Mouse (Mus musculus) adrenal gland, postnatal 4 days (tissue): ENCODE results near the gene Fxyd4. TPM values are rescaled to one million over a fixed set of nuclear protein-coding genes. Genes with fewer than 3 reads are reported as not detected.

ENCODE experiments used
- DNase-seq, 2 experiments: peaks; one replicate each; pipeline ENCODE4 v3.0.0; 2021 to 2022; ENCODE audit warnings: low spot score in 2 of 2, mixed read lengths in 2 of 2
- long read RNA-seq, 2 experiments: library from polyadenylated mRNA; stranded (forward); transcript quantifications; one replicate each; pipeline ENCODE4 v2.0.0; 2021
- total RNA-seq, 2 experiments: library from RNA; stranded (reverse); gene quantifications; 2 replicates each; pipeline ENCODE4 v1.2.3; 2021

The Fxyd4 gene
- 1 to 10 TPM in 1 of 2 experiments, not detected in 1; 5.6 TPM for total RNA-seq
- long read RNA-seq, experiment 1 = 0 reads
- long read RNA-seq, experiment 2 = 0 reads

- DNase-seq = no peak
Measured at GRCm38 (mm10) chr6:117937222-117937932, at the start of gene Fxyd4. Fxyd4 (minus strand) TSS chr6:117937692.

DNA sequence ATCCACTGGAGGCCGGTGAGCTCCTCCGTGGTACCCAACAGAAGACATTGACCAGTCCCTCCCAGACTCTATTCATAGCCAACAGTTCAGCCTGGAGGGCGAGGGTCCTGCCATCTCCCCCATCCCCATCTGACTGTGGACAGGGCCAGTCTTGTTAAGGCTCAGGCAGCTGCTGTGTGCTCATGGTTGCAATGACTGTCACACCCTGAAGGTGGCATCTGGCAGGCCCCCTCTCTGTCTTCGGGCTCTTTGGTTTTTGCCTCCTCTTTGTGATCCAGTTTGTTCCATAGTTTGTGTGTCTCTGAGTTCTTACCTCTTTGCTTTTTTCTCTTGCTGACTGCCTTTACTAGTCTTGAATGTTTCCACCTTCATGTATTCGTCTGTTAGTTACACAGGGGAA is 49.7 kb upstream of the Fxyd4 start:
- no peak for DNase-seq

- no peak for DNase-seq
Measured at GRCm38 (mm10) chr6:117966729-117967128, 29.2 kb upstream of the Fxyd4 start.

DNA sequence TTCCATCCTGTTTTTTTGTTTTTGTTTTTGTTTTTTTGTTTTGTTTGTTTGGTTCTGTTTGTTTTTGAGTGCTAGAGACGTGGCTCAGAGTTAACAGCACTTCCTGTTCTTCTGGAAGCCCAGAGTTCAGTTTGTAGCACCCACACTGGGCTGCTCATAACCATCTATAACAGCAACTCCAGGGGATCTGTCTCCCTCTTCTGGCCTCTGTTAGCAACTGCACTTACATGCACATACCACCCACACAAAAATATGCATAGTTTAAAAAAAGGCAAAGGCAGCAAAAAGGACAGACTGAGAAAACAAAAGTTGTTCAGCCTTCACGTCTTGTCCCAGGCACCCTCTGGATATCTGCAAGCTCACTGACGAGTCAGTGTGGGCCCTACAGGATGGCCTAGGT is 25.7 kb upstream of the Fxyd4 start:
- DNase-seq = no peak

- DNase-seq = no peak
Measured at GRCm38 (mm10) chr6:117956851-117957501, 19.5 kb upstream of the Fxyd4 start.

- no peak for DNase-seq
Measured at GRCm38 (mm10) chr6:117956161-117956560, 18.7 kb upstream of the Fxyd4 start.

- no peak for DNase-seq
Measured at GRCm38 (mm10) chr6:117952330-117952729, 14.8 kb upstream of the Fxyd4 start.

DNA sequence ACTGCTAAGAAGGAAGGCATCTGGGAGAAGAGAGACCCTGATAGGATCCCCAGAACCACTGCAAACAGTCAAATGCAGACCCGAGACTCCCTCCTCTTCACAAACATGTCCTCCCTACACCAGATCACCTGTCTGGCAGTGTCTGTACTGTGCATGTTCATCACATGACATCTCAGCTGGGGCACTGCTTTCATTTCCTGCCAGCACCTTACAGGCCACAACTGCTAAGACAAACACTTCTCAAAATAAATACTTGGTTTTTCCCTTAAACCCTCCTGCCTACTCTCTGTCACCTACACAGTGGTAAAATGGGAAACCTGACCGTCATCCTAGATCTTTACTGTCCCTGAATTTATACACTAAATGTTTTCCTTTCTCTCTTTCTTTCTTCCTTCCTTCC is 6.4 kb upstream of the Fxyd4 start:
- DNase-seq = no peak

DNA sequence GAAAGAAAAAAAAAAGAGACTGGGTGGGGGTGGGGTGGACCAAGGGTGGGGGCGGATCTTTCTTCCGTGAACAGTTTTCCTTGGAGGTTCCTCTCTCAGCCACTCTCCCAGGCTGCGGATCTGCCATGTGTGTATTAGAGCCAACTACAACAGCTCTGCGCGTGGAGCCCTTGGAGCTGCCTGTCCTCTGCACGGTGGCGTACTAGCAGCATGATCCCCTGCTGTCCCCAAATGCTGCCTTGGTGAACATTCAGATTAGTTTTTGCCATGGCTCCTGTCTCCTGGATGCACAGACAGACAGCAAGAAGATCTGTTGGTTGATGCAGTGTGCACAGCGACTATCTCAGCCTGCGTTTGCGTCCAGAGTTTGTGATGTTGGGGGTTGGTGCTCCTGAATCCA is 5.3 kb upstream of the Fxyd4 start:
- no peak for DNase-seq

GRCm38 (mm10) chr6:117938951-117939350 is 1.5 kb upstream of the Fxyd4 start:
- no peak for DNase-seq

DNA sequence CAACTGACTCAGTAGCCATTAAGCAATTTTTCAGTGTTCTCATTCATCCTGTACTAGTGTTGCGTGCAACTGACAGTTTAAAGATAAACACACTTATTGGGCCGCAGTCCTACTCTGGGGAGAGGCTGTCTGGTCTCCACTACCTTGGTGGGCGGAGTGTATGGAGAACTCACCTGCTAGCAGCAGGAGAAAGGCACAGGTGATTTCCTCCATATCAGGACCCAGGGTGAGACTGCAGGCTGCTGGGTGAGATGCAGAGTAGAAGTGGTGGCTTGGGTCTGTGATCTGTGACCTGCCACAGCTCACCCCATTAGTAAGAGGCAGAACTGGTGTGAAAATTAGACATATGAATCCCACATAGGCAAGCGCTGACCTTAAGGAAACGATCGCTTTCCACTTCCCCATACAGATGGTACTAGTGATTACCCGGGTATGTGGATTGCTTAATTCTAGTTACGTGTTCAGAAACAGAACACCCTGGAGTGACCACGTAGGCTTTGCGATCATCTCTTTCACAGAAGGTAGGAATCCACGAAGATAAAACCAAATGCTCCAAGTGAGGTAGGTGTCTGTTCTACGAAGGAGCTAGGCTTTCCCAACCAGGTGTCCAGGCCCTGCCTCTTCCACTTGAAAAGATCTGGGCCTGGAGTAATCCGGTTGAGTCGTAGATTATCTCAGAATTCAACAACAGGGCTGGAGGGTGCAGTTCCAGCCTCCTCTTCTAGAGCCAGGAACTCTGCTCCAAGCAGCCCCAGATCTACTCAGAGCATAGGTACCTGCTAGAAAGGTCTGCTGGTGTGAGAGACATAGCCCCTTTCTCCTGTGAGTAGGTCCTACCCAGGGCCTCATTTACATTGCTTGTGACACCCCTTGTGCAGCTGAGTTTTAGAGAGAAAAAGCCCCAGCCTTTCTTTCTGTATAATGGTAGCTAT is 1.5 kb downstream of the Fxyd4 start:
- DNase-seq = no peak

DNA sequence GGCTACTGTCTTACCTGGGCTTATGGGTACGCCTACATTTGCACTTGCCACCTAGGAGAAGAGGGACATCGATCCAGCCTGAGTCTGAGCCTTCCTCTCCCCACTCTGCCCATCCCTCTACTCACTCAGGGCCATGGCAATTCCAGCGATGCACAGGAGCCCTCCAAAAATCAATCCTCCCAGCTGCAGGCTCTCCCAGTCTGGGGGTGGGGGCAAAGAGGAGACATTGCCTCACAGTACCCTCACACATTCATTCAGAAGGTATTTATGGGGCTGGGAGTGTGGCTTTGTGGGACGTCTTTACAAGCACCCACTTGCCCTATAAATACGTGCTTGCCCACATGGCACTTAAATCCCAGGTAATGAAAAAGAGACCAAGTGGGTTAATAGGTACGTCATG is 3.2 kb downstream of the Fxyd4 start:
- DNase-seq = no peak

GRCm38 (mm10) chr6:117932325-117933051 is 5.0 kb downstream of the Fxyd4 start:
- DNase-seq = no peak

- no peak for DNase-seq
Measured at GRCm38 (mm10) chr6:117929945-117930655, 7.4 kb downstream of the Fxyd4 start.

DNA sequence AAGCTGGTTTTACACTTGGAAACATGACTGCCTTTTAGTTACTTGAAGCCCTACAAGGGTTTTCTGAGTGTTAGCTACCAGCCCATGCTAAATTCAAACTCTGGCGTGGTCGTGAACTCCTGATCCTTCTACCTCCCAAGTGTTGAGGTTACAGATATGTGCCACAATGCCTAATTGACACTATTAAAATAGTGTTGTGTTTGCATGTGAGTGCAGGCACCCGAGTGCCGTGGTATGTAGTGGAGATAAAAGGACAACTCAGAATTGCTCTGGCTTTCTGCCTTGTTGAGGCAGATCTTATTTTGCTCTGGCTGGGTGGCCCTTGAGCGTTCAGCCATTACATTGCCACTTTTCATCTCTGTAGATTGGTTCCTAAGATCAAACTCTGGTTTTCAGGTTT is 8.7 kb downstream of the Fxyd4 start:
- no peak for DNase-seq

- DNase-seq = no peak
Measured at GRCm38 (mm10) chr6:117927955-117928354, 9.5 kb downstream of the Fxyd4 start.

DNA sequence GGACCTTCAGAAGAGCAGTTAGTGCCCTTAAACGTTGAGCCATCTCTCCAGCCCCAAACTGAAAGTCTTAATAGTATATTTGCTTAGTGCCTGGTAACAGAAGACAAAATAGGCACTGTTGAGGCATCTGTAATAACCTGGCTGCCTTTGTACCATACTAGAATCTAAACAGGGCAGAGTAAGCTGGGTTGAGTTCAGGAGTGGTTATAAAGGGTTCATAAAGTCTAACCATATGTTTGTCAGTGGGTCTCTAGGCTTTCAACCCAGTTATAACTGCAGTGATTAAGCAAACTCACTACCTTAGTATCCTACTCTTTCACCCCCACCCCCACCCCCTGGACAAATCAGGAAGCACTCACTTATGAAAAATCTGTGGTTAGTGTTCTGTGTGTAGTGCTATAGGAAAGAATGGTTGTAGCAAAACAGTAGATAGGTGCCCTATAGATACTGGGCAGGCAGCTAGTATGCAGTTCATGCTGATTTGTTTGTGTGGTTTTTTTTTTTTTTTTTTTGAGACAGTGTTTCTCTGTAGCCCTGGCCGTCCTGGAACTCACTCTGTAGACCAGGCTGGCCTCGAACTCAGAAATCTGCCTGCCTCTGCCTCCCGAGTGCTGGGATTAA is 10.5 kb downstream of the Fxyd4 start:
- no peak for DNase-seq

DNA sequence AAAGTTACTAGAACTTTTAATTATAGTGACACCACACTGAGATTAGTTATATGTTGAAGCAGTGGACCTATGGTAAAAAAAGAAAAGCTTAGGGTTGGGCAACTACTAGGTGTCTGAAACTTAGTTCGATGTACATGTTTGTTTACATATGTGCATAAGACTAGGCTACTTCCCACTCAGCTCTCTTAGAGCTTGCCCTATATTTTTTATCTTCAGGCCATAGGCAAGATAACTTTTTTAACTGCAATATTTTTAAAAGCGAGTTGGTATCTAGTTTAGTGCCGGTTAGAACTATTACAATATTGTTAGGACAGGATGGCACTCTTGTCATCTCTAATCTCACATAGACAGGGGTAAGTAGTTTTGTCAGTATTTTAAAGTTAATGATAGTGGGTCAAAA is 15.5 kb downstream of the Fxyd4 start:
- no peak for DNase-seq

DNA sequence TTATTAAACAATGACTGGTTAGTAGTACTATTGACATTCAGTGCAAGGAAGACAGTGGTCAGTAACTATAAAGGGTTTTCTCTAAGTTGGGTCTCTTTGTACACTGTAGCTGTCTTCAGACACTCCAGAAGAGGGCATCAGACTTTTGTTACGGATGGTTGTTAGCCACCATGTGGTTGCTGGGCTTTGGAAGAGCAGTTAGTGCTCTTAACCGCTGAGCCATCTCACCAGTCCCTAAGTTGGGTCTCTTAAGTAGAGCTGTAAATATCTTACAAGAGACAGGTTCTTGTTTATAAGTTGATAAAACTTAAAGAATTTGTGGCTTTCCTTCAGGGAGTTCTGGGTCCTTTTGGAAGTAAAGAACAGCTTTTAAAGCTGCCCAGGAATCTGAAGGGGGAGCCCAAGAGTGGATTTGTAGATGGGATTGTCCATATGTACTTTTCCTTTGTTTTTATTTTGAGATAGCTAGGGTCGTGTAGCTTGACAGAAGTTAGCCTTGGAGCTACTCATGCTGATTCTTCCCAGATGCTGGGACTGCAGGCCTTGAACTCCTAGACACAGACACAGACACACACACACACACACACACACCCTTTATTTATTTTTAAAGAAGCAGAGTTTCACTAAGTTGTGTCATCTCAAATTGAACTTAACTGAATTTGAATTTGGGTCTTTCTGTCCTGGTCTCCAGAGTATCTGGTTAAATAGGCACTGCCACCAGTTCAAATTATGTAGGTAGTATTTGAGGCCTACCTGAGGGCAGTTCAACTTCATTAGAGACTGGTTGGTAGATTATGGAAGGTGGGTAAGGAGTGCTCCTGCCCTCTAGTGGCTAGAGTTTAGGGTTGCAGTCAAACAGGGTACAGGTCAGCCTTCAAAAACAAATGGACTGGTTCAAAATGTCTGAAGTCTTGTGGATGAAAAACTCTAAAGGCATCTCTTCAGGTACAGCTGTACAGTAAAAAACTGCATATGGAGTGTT is 16.5 kb downstream of the Fxyd4 start:
- no peak for DNase-seq
